Mouse (Mus musculus) left cerebral cortex, postnatal 10 days (tissue): ENCODE measurements at regions not wholly inside any gene's neighbourhood (a gene's known extent, or its start where the extent isn't known, plus 50 kb on each side); places are given as distances from the start of the nearest gene placed in this dataset.

Experiments used
- DNase-seq, 2 experiments: peaks; one replicate each; pipeline ENCODE4 v3.0.0; 2021 to 2022; ENCODE audit warnings: low spot score in 2 of 2, mixed read lengths in 1 of 2; ENCODE audit errors: extremely low spot score in 1 of 2
- intact Hi-C: fragments of 180-260 bp; cut with DNase I; formaldehyde crosslinking; loops from one replicate; pipeline ENCODE4 v1.15.1; 2025

DNA sequence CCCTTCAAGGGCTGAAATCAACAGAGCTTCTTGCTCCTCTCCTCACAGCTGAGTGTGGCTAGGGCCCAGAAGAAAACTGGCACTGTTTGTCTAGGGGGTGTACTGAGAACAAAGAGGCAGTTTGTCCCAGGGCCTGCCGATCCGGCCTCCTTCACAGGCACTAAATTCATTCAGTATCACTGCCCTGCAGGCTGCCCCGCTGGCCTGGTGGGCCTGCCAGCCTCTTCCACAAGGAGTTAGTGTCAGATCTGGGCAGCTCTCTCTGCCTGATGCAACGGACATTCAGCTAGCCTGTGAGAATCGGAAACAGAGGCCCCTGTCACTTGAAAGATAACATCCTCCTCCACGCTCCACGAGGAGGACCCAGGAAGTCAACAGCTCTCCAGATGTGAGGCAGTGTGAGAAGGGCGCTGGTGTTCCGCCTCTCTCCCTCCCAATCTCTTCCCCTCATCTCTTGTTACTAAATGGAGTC is 83.5 kb upstream of the Usp24 start:
- DNase-seq, result peak; percentile 68 to 76
- intact Hi-C loops, result loop anchor here (2.0 kb wide), 1 partner anchor 82 kb away; no protein-coding TSS in a partner anchor

DNA sequence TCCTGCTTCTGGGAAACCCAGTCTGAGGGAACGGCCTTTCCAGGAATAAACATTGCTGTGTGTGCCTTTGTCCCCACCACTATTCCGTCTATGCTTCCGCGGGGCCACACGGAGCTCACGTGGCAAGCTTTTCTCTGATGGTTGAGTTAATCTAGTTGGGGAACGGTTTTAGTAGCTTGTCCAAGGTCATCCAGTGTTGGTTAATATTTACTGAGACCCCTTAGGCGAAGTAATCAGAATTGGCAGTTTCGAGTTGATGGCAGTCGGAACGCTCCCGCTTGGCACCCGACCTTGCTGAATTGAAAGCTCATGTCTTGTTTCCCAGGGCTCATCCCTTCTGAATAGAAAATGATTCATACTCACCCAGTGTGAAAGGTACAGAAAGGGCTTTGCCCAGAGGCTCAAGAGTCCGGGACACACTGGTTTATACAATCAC is 71.6 kb upstream of the Usp24 start:
- intact Hi-C loops, result no loop called here
- DNase-seq, result no peak

DNA sequence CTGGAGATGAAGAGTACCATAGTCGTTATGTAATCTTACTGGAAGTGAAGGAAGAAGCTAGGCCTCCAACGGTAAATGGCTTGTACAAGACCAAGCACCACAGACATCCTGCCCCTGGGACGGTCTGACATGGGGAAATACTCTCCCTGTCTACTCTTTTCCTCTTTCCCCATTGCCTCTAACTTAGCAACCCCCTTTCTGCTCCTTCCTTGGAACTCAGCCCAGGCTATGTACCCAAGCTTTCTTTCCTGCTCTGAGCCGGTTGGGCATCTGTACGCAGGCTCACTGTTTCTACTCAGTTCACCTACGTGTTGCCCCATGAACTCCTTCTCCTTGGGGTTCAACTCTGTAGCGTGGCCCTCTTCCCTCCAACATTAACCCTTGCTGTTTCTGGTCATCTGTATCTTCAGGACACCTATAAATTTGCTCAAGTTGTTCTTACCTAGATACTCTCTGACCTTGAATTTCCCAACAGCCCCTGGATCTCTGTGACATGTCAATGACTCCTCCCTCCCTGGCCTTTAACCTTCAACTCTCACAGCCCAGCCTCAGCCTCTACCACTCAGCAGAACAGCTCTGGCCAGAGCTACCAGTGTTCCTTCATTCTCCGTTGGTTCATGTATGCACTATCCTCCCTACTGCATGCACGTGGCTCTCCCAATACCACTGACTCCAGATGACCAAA is 71.0 kb upstream of the Usp24 start:
- no peak for DNase-seq
- intact Hi-C loops, result no loop called here

DNA sequence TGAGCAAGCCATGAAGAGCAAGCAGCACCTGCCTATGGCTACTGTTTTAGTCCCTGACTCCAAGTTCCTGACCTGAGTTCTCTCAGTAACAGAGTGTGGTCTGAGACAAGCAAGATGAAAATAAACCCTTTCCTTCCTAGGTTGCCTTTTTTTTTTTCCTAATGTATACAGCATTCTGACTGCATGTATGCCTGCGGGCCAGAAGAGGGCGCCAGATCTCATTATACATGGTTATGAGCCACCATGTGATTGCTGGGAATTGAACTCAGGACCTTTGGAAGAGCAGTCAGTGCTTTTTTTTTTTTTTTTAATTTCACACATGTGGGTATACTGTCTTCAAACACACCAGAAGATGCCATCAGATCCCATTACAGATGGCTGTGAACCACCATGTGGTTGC is 69.3 kb upstream of the Usp24 start:
- DNase-seq, result no peak
- intact Hi-C loops, result no loop called here

DNA sequence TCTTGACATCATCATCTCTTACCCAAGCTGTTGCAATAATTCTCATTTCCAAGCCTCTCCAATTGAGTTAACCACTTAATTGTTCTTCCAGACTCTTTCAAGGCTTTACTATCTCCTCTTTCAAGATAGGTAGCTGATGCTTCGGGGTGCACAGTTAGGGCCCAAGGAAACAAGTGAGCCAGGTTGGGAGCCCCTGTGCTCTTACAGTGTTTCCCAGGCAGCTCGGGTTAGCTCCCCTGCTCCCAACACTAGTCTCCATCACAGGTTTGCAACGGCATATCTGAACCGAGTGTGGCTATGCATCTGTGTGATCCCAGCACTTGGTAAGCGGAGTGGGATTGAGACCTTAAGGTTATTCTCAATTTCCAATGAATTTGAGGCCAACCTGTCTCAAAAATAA is 68.6 kb upstream of the Usp24 start:
- no peak for DNase-seq
- intact Hi-C loops, result no loop called here

DNA sequence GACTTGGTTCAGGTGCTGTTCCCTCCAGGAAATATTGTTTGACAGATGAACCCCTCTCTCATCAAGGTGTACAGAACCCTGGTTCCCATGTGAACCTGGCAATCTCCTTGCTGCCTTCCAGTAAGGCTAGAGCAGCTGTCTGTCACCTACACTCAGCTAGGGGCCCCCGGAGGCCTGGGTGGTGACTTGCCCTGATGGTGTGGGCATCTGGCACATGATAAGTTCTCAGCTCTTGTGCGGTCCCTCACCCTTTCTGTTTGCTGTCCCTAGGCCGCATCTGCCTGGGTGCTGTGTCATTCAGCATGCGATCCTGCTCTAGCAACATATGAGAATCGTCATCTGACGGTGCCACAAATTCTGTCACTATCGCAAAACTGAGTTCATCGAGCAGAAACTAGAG is 67.7 kb upstream of the Usp24 start:
- no peak for DNase-seq
- intact Hi-C loops, result no loop called here

DNA sequence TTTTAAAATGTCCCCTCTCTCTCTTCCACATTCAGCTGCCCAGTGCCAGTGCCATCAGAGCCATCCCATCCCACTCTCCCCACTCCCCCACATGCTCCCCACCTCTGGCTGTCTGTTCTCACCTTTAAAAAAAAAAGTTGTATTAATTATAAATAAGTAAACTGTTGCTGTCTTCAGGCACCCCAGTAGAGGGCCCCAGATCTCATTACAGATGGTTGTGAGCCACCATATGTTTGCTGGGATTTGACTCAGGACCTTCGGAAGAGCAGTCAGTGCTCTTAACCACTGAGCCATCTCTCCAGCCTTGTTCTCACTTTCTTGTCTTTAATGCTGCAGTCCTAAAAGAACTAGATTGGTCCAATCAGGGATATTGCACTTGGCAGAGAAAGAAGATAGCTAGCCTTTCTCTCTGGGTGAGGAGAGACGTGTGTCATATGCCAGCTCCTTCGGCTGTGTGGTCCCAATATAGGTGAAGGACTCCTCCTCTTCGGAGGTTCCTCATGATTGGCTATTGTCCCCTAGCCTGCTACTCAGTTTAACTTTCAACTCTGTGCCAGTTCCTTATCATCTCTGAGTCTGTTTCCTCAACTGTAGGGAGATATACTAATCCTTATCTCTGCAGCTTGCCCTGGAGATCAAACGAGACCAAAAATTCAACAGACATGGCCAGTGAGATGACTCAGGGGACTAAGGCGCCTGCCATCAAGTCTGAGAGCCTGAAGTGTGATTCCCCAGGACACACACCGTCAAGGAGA is 66.8 kb upstream of the Usp24 start:
- intact Hi-C loops, result no loop called here
- DNase-seq, result no peak

DNA sequence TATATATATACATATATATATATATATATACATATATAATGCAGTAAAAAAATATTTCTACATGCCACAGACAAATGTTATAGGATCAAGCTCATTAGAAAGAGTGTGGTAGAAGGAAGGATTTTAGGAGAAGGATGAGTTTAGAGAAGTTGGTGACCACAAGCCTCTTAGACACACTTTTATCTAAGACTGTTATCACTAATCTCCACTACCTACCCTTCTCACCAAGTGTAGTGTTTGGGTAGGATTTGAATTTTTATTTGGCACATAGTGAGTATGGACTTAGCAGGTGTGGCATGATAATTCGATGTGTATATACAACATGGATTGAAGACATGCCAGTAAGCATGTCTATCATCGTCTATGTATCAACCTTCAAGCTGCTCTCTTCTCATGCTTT is 66.0 kb upstream of the Usp24 start:
- intact Hi-C loops, result no loop called here
- no peak for DNase-seq

DNA sequence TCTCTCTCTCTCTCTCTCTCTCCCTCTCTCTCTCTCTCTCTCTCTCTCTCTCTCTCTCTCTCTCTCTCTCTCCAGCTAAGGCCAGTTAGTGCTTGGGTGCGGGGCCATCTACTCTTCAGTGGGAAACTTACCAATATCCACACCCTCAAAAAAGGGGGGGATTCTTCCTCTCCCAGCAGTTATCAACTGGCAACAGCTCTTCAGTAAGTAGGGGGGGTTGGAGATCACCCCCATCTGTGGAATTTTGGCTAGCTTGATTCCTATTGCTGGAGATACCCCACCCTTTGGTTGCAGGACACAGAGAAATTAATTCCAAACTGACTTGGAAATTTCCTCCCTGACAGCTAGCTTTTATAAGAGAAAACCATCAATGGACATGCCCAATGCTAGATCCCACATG is 64.6 kb upstream of the Usp24 start:
- no peak for DNase-seq
- intact Hi-C loops, result no loop called here

DNA sequence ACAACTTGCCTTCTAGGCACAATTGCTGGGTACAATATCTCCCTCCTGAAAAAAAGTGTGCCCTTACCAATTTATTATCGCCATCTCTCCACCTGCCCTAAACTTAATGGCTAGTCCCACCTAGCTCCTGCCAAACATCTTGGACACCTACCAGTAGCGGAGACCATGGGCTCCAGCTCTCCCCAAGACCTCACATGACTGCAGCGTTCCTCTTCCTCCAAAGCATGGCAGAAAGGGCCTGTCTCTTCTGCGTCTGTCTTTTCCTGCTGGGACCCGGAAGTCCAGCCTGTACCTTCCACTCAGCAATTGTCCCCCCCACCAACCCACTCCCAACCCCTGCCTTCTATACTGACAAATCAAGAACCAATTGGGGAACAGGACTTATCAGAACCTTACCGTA is 63.1 kb upstream of the Usp24 start:
- intact Hi-C loops, result no loop called here
- DNase-seq, result no peak

DNA sequence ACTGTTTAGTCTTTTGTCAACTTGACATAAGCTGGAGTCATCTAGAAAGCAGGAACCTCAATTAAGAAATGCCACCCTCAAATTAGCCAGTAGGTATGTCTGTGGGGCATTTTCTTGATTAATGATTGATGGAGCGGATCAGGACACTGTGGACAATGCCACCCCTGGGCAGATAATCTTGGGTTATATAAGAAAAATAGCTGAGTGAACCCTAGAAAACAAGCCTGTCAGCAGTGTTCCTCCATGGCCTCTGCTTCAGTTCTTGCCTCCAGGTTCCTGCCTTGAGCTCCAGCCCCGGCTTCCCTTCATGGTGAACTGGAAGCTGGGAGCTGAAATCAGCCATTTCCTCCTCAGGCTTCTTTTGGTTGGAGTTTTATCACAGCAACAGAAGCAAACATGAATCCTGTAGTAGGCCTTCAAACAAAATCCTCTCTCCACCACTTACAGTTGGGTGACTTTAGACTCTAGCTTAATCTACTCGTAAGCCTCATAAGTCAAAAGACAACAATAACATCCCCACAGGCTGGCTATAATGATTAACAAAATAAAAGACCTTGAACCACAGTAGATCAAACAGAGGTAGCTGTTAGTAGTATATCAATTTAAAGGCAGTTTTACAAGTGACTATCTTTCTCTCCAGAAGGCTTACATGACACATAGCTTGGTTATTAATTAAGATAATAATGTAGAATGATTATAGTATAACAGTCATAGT is 61.1 kb upstream of the Usp24 start:
- no peak for DNase-seq
- intact Hi-C loops, result no loop called here

DNA sequence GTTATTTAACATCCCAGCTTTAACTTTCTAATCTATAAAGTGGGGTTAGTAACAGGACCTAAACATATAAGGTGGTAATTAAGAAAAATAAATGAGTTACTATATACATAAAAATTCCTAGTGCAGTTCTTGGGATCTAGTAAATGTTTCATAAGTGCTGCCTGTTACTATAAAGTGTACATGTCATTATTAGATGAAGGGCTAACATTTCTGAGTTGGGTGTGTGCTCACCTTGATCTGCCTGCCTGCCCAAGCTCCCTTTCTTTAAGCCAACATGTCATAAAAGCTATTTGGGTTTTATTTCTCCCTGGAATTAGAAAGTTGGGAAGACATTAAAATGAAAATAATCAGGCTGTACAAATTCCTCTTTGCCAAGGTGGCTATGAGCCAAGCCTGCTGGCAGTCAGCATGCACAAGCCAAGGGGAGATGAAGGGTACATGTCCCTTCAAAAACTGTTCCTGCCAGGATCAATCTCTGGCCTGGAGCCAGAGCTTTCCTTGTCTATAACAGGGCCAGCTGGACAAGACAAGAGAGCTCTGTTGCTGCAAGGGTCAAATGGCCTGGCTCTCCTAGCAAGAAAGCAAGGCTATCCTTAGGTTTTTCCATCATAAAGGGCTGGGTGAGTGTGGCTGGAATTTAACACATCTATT is 59.9 kb upstream of the Usp24 start:
- DNase-seq, result peak; percentile 61 to 67
- intact Hi-C loops, result no loop called here

DNA sequence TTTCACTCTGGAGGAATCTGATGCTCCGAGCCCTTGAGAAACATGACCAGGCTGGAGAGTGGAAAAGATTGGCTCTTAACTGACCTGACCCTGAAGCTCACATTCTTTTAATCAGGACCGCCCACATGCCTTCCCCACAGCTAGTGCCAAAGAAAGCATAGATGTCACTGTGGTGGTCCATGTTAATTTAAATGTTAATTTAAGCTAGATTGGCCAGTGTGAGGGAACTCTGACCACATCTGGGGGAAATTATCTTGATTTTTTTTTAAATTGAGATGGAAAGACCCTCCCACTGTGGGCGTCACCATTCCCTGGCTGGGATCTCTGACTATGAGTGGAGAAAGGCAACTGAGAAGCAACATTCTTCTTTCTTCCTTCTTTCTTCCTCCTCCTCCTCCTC is 54.6 kb upstream of the Usp24 start:
- intact Hi-C loops, result loop anchor here (5.0 kb wide), 1 partner anchor 56 kb away; the partner anchor contains the start of gene Usp24
- DNase-seq, result peak in 1 of 2 experiments; percentile 34

DNA sequence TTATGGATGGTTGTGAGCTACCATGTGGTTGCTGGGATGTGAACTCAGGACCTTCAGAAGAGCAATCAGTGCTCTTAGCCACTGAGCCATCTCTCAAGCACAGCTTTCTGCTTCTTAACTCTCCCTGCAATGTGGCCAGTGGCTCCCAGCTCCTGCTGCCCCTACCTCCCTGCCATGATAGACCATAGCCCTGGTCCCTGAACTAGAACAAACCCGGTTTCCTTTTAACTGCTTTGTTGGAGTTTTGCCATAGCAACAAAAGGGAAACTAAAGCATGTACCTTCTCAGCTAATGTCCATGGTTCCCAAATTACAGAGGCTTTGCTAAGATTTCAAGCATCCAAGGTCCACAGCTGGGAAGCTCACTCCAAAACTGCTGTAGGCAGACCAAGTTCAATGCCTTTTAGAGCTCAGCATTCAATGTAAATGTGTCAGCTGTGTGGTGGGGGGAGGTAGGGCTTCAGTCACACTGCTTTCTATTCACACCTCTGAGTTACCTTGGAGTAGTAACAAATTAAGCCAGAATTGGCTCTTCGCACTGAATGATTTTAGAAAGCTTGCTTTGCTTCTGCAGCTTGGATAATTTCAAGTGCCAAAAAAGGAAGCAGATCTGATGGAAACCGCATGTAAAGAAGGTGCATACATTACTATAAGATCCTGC is 54.0 kb upstream of the Usp24 start:
- DNase-seq, result peak in 1 of 2 experiments; percentile 37
- intact Hi-C loops, result loop anchor here (5.0 kb wide), 1 partner anchor 55 kb away; the partner anchor contains the start of gene Usp24

DNA sequence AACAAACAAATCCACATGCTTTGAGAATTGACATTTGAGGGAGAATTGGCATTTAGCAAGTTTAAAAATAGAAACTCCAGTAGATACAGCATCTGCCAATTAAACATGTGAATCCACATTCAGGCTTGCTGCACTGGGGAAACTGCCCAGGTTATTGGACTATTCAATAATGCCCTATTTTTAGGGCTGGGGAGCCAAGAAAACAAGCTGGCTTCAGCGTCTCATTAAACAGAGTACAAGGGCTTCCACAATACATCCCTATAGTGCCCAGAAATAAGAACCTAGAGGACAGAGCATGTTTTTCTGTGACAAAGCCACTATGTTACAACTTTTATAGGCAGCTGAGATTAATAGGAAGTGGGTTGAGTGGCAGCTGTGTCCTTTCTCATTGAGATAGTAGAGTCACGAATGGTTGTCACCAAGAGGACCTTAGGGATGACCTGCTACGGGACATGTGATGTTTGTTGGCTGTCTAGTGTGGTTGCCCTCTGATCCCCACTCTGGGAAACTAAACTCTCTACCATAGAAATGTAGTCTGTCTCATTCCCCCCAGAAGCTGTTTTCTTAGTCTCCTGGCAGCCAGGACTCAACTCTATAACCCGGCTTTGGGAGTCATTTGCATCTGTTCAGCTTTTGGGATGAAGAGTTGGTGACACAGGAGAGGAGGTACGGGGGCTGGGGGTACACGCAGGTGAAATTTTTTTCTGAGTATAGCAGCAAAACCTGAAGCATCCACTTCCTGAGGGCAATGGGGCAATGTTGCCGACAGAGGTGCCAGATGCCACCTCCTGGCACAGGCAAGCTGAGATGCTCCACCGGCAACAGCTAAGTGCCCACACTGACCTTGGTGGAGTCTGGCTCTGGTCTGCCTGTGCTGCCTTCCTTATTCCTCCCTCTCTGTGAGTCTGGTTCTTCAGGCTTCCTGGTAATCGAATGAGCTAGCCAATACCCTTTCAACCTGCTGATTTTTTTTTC is 53.0 kb upstream of the Usp24 start:
- no peak for DNase-seq
- intact Hi-C loops, result loop anchor here (5.0 kb wide), 1 partner anchor 54 kb away; the partner anchor contains the start of gene Usp24
